Mouse (Mus musculus) small intestine, adult 2 months (tissue): ENCODE results near the gene Map3k6.

ENCODE experiments used
- CTCF ChIP-seq: fragments of 200-500 bp; IDR thresholded peaks from 2 replicates; pipeline ENCODE4 v1.5.1; 2012; ENCODE audit warnings: low read depth, mild to moderate bottlenecking, control low read depth, inconsistent platforms, low read length, moderate library complexity, mixed read lengths; ENCODE audit not compliant: insufficient replicate concordance, insufficient read length; ENCODE audit errors: extremely low read depth
- POLR2A ChIP-seq: fragments of 200-500 bp; IDR thresholded peaks from 2 replicates; pipeline ENCODE4 v1.6.1; 2012; ENCODE audit warnings: low read depth, mild to moderate bottlenecking, control low read depth, inconsistent platforms, low read length, moderate library complexity

DNA sequence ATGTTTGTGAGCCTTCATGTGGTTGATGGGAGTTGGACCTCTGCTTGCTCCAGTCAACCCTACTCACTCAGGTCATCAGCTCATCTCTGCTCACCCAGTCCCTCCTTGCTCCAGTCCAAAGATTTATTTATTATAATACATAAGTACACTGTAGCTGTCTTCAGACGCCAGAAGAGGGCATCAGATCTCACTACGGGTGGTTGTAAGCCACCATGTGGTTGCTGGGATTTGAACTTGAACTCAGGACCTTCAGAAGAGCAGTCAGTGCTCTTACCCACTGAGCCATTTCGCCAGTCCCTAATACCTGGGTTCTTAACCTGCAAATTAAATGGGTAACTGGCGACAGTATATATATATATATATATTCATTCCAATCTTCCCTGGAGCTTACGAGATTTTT is 5.2 kb upstream of the Map3k6 start:
- TF ChIP-seq CTCF = no peak
- no peak for TF ChIP-seq POLR2A
